Mouse (Mus musculus) CD4-positive, CD25-positive, alpha-beta regulatory T cell, adult 2 months (primary cell): ENCODE data around the gene 4931422A03Rik.
"Not testable (repeated sequence)": the region's sequence is repeated elsewhere in the genome, so short reads cannot be mapped to it uniquely, and the experiment has no call there.

ENCODE experiments used
- DNase-seq: peaks from one replicate; pipeline ENCODE4 v3.0.0-alpha.2; 2012; ENCODE audit warnings: low read depth, low spot score

The 4931422A03Rik gene

GRCm38 (mm10) chr2:104027458-104028138 lies 563 bp downstream of the 4931422A03Rik start, which contains the start of gene Fbxo3:
Gene Fbxo3 (plus strand): TSS chr2:104027721.
- DNase-seq, result peak; percentile 87

GRCm38 (mm10) chr2:104024656-104025055 lies 3.5 kb downstream of the 4931422A03Rik start:
- no peak for DNase-seq

DNA sequence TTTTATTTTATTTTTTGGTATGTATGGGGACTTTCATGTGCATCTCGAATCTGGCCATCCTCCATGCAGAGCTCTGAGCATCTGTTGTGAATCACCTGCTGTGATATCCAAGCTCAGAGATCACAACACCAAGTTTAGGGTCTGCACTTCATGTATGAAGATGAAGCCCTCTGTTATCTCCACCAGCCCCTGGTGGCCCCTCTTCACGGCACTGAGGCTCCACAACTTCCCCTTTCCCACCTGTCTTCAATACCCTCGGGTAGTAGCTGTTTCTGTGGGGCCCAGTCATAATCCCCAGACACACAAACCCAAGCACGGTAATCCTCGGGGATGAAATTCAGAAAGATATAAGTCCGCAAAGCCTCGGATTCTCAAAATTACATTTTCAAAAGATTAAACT lies 5.1 kb downstream of the 4931422A03Rik start:
- no peak for DNase-seq

DNA sequence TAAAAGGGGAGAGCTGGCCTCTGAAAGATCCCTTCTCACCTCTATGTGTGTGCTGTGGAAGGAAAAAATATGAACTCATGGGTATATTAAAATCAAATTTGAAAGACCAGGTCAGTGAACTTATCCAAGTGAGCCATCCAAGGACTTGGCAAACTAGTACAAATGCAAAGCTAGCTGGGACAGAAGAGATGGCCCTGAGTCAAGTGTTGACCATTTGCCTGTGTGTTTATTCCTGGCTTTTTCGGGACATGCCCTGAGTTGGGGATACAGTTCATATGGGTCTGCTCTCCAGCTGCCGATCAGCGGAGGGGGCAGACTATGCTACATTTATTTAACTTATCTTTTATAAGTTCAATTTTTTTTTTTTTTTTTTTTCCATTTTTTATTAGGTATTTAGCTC lies 19.3 kb downstream of the 4931422A03Rik start:
- DNase-seq, result not testable (repeated sequence)

GRCm38 (mm10) chr2:104007793-104008519 lies 20.2 kb downstream of the 4931422A03Rik start:
- no peak for DNase-seq

GRCm38 (mm10) chr2:104002711-104003413 lies 25.3 kb downstream of the 4931422A03Rik start:
- peak; percentile 52 for DNase-seq

GRCm38 (mm10) chr2:104001861-104002260 lies 26.3 kb downstream of the 4931422A03Rik start:
- no peak for DNase-seq

- peak; percentile 38 for DNase-seq
These were observed 27.1 kb downstream of the 4931422A03Rik start for GRCm38 (mm10) chr2:104001076-104001475.

GRCm38 (mm10) chr2:103992618-103993332 lies 35.4 kb downstream of the 4931422A03Rik start:
- no peak for DNase-seq

DNA sequence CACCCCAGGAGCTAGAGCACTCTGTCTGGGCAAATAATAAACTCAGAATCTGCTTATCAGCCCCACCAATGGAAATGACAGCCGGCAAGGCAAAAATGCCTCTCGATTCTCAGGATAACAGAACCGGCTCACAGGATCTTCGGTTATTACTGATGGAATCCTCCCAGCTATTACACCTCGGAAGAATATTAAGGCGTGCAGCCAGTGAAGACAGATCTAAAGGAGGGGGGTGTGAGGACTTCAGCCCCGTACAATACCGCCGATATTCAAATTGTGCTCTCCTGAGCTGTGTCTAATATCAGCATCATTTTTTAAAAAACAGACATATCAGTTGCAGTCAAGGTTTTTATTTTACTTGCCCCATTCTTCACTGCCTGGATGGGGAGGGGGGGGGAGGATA lies 36.0 kb downstream of the 4931422A03Rik start:
- DNase-seq, result no peak

DNA sequence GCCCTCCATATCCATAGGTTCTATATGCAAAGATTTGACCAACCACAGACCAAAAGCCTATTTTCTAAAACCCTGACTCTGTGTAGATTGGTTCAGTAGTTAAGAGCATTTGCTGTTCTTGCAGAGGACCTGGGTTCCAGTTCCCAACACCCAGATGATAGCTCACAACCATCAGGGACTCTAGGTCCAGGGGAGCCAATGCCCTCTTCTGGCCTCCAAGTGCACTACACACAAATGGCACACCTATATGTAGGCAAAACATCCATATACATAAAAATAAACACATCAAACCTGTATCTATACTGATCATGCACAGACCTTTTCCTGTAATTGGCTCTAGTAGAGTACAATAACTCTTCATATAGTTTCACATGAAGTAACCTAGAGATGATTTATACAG lies 36.9 kb downstream of the 4931422A03Rik start:
- no peak for DNase-seq

DNA sequence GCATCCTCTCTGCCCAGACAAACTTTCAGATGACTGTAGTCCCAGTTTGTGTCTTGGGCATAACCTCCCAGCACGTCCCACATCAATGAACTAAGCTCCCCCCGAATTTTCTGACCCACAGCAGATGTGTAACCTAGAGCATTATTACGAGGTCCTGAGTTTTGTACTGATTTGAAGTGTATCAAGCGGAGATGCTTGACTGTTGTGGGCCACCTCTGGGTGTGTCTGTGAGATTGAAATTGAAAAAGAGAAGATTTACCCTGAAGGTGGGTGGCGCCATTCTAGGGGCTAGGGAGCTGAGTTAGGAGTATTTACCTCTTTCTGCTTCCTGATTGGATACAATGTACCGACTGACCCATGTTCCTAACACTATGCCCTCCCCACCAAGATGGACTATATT lies 38.4 kb downstream of the 4931422A03Rik start:
- DNase-seq, result no peak

DNA sequence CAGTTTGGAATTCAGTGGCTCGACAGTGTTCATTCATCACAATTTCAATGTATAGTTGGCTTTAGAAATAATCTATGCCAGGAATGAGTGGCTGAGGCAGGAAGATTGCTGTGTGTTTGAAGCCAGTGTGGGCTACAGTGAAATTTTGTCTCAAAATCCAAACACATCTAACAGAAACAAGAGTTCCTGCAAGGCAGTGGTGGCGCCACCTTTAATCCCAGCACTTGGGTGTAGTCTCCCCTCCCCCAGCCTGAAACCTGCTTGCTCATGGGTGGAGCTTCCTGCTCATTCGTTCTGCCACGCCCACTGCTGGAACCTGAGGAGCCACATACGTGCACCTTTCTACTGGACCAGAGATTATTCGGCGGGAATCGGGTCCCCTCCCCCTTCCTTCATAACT lies 40.6 kb downstream of the 4931422A03Rik start:
- not testable (repeated sequence) for DNase-seq

DNA sequence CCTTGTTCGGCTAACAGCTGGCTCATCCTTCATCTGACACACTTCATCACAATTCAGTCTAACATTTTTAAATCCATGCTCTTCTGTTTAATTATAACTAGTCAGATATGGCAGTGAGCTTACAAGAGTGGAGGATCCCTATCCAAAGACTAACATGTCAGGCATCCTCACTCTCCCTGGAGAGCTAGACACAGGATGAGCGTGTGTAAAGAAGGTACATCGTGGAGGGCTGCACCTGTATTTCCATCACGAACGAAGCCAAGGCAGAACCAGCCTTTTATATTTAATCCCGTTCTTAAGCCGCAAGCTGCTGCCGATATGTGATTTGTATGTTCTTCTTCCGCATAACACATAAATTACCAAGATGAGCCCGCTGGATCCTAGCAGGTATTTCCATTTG lies 45.0 kb downstream of the 4931422A03Rik start:
- DNase-seq, result no peak

DNA sequence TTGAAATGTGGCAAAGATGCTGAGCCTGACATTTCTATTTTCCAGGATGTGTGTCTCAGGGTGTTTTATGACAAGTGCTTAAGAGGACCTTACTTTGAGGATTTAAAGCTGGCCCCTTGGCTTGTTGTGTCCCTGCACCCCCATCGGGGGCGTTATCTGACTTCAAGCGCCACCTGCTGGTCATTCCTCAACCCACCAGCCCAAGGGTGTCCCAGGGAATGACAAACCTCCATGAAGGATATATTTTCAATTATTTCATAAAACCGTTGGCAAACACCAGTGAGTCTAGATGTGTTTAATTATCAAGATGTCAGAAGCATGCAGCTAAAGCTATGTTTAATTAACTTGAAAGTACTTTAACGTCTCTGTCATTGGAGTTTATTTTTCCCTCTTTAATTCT lies 45.9 kb downstream of the 4931422A03Rik start:
- DNase-seq, result peak; percentile 75

- no peak for DNase-seq
These were observed 50.4 kb downstream of the 4931422A03Rik start for GRCm38 (mm10) chr2:103977716-103978115.

GRCm38 (mm10) chr2:103977216-103977615 lies 50.9 kb downstream of the 4931422A03Rik start:
- DNase-seq, result no peak

- DNase-seq, result no peak
These were observed 52.3 kb downstream of the 4931422A03Rik start for GRCm38 (mm10) chr2:103975904-103976303.

DNA sequence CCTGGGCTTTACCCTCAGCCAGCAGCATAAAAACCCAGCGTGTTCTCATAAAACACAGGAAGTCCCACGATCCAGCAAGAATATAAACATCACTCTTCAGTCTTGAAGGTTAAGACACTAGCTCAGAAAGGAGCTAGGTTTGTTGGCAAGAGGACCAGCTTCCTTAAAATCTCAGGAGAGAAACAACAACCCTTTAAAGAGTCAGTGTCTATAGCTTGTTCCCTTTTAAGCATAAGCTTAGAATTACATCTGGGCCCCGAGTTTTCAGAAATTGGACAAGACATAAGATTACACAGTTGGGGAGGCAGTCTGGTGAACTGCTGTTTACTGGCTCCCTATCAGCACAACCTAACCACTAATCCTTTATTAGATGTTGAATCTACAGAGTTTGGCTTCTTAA lies 56.3 kb downstream of the 4931422A03Rik start:
- DNase-seq, result no peak

DNA sequence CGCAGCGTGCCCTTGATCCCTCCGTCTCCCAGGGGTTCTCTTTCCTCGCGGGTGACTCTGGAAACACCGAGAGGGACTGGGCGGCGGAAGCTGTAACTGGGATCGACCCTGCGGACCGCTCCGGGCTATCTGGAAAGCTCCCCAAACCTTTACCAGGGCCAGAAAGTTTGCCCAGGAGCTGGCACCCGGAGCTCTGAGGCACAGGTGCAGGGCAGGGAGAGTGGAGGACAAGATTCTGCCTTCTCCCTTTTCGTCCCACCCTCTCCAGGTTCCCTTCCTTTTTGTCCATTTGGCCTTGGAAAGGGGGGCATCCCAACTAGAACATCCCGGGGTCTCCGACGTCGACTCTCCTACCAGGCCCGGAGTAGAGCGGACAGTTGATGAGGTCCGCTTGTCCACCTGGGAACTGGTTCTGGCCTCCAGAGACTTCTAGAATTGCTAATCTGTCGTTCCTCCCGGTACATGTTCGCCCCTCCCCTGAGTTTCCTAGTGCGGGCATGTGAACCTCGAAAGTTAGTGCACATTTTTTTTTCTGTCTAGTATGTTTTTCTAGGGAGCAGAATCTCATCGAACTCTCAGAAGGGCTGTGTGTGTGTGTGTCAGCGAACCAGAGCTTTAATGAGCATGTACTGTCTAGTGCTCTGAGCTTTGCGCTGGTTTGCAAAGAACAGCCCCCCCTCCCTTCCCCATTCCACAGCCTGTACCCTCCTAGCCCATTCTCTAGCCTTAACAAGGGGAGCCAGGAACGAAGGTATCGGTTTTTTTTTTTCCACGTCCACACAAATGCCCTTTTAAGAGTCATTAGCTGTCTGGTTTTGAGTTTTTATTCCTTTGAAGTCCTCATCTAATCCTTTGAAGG lies 57.1 kb downstream of the 4931422A03Rik start:
- no peak for DNase-seq
